Mouse (Mus musculus) forebrain, embryonic 14.5 days (tissue): Measurements from ENCODE around the gene Tmem89. TPM values are rescaled to one million over a fixed set of nuclear protein-coding genes. Genes with fewer than 3 reads are reported as not detected.
A peak's percentile ranks its signal among the peaks of the same experiment; 100 is the strongest.

Experiments used
- ATAC-seq: fragments of 200-750 bp; cut with Nextera tagmentation; 2 replicates; pipeline ENCODE4 v1.8.0; 2017; ENCODE audit warnings: mild to moderate bottlenecking, moderate library complexity
- DNase-seq: peaks from one replicate; pipeline ENCODE4 v3.0.0-alpha.2; 2015; ENCODE audit warnings: low spot score
- H3K27ac ChIP-seq: fragments of 300-500 bp; sonication (generic); 2 replicates; pipeline ENCODE4 v1.5.1; 2014; ENCODE audit warnings: low read depth, mild to moderate bottlenecking, control low read depth, low read length, moderate library complexity
- H3K27me3 ChIP-seq: fragments of 300-500 bp; sonication (generic); replicated peaks from 2 replicates; pipeline ENCODE4 v1.6.1; 2014; ENCODE audit warnings: low read length, control low read depth, mixed read lengths; ENCODE audit not compliant: control insufficient read depth, insufficient read depth
- H3K36me3 ChIP-seq: fragments of 300-500 bp; sonication (generic); 2 replicates; pipeline ENCODE4 v1.6.1; 2014; ENCODE audit warnings: low read length, control low read depth; ENCODE audit not compliant: control insufficient read depth, insufficient read depth
- H3K4me1 ChIP-seq: fragments of 300-500 bp; sonication (generic); 2 replicates; pipeline ENCODE4 v1.6.1; 2014; ENCODE audit warnings: antibody characterized with exemption, low read length, control low read depth; ENCODE audit not compliant: control insufficient read depth, insufficient read depth
- H3K4me2 ChIP-seq: fragments of 300-500 bp; sonication (generic); 2 replicates; pipeline ENCODE4 v1.6.1; 2014; ENCODE audit warnings: mild to moderate bottlenecking, control low read depth, low read length
- H3K4me3 ChIP-seq: fragments of 300-500 bp; sonication (generic); 2 replicates; pipeline ENCODE4 v1.5.1; 2014; ENCODE audit warnings: low read depth, low read length, control low read depth
- H3K9ac ChIP-seq: fragments of 300-500 bp; sonication (generic); 2 replicates; pipeline ENCODE4 v1.6.1; 2014; ENCODE audit warnings: mild to moderate bottlenecking, low read length, control low read depth, moderate library complexity
- H3K9me3 ChIP-seq: fragments of 300-500 bp; sonication (generic); replicated peaks from 2 replicates; pipeline ENCODE4 v1.6.1; 2016; ENCODE audit warnings: low read length, control low read depth, mixed read lengths; ENCODE audit not compliant: control insufficient read depth
- WGBS: fragments of 180-500 bp; shearing (Covaris S2); extraction: QIAGEN DNeasy Blood & Tissue Kit; methylation state at CpG from one replicate; pipeline ENCODE4 v1.1.7; 2014; 5-methylcytosine and 5-hydroxymethylcytosine counted together
- polyA plus RNA-seq: library from polyadenylated mRNA; unstranded; fragments of >200 nt; fragmentation: Nextera tagmentation; extraction: Ambion mirVana; gene quantifications from 2 replicates; pipeline ENCODE4 v1.2.1, GENCODE M21; 2014

Tmem89 gene
- not detected in 2 replicates for polyA plus RNA-seq

- 0 out of 2 replicates have a peak within 1 kb of the TSS, but pooled peaks have one; percentile 13 for H3K9ac ChIP-seq
- no peaks in the 10 kb centered on the region for H3K36me3 ChIP-seq
- no peak within 1 kb of the TSS for H3K4me3 ChIP-seq
- DNase-seq, result peak; percentile 56
- H3K27me3 ChIP-seq, result no peaks in the 10 kb centered on the region
- ATAC-seq, result no peak
- no peaks in the 10 kb centered on the region; the same call in 1 of the 2 replicates for H3K4me1 ChIP-seq
- 72% methylated on average over 6 of the region's 6 CpGs for WGBS
- no peak within 1 kb of the TSS for H3K4me2 ChIP-seq
- no peaks in the 10 kb centered on the region for H3K9me3 ChIP-seq
- no peak within 1 kb of the TSS for H3K27ac ChIP-seq
These were observed at the start of gene Tmem89 for GRCm38 (mm10) chr9:108914491-108914890. Gene Tmem89, plus strand, starts transcription at chr9:108914619.

GRCm38 (mm10) chr9:108912308-108912707, 2.1 kb upstream of the Tmem89 start:
- no peak for DNase-seq
- ATAC-seq, result no peak
- H3K4me2 ChIP-seq, result no peak overlapping the region
- no peak overlapping the region for H3K4me3 ChIP-seq
- H3K27me3 ChIP-seq, result no peaks in the 10 kb centered on the region
- 79% methylated on average over 6 of the region's 6 CpGs for WGBS
- no peaks in the 10 kb centered on the region for H3K9me3 ChIP-seq
- no peak overlapping the region for H3K27ac ChIP-seq
- no peak overlapping the region for H3K9ac ChIP-seq
- H3K4me1 ChIP-seq, result no peaks in the 10 kb centered on the region; the same call in 1 of the 2 replicates
- no peaks in the 10 kb centered on the region for H3K36me3 ChIP-seq

GRCm38 (mm10) chr9:108913161-108913560, 1.3 kb upstream of the Tmem89 start:
- H3K9me3 ChIP-seq, result no peaks in the 10 kb centered on the region
- ATAC-seq (no peak), DNase-seq (no peak)
- 91% methylated on average over 7 of the region's 7 CpGs for WGBS
- H3K4me2 ChIP-seq, result no peak overlapping the region
- H3K27me3 ChIP-seq, result no peaks in the 10 kb centered on the region
- H3K27ac ChIP-seq, result no peak overlapping the region
- no peak overlapping the region for H3K9ac ChIP-seq
- no peaks in the 10 kb centered on the region; the same call in 1 of the 2 replicates for H3K4me1 ChIP-seq
- no peak overlapping the region for H3K4me3 ChIP-seq
- H3K36me3 ChIP-seq, result no peaks in the 10 kb centered on the region

GRCm38 (mm10) chr9:108913621-108914020, 798 bp upstream of the Tmem89 start:
- DNase-seq, result no peak
- H3K9ac ChIP-seq, result no peak overlapping the region
- 78% methylated on average over 10 of the region's 10 CpGs for WGBS

GRCm38 (mm10) chr9:108925897-108926296, 11.5 kb downstream of the Tmem89 start:
- Histone ChIP-seq H3K27me3 (no peaks in the 10 kb centered on the region), H3K9me3 (no peaks in the 10 kb centered on the region), H3K36me3 (no peaks in the 10 kb centered on the region), H3K9ac (no peak overlapping the region), H3K4me3 (no peak overlapping the region), H3K4me1 (no peaks in the 10 kb centered on the region), H3K4me2 (no peak overlapping the region), H3K27ac (no peak overlapping the region)
- ATAC-seq (no peak), DNase-seq (no peak)
- WGBS, result 80% methylated on average over 8 of the region's 8 CpGs

More at GRCm38 (mm10) chr9:108913621-108914020, 798 bp upstream of the Tmem89 start:
- H3K27ac ChIP-seq, result no peak overlapping the region
- no peaks in the 10 kb centered on the region for H3K9me3 ChIP-seq
- no peaks in the 10 kb centered on the region; the same call in 1 of the 2 replicates for H3K4me1 ChIP-seq
- no peak for ATAC-seq
- H3K4me3 ChIP-seq, result no peak overlapping the region
- no peaks in the 10 kb centered on the region for H3K36me3 ChIP-seq
- H3K4me2 ChIP-seq, result no peak overlapping the region
- H3K27me3 ChIP-seq, result no peaks in the 10 kb centered on the region

- Histone ChIP-seq H3K4me1 (no peaks in the 10 kb centered on the region), H3K36me3 (no peaks in the 10 kb centered on the region), H3K9me3 (no peaks in the 10 kb centered on the region), H3K4me2 (no peak overlapping the region), H3K27me3 (no peaks in the 10 kb centered on the region), H3K4me3 (no peak overlapping the region), H3K27ac (no peak overlapping the region), H3K9ac (no peak overlapping the region)
- WGBS, result 89% methylated on average over 3 of the region's 3 CpGs
- DNase-seq (no peak), ATAC-seq (no peak)
These were observed 14.0 kb downstream of the Tmem89 start for GRCm38 (mm10) chr9:108928424-108928823.

- 16% methylated on average over 3 of the region's 3 CpGs for WGBS
- Histone ChIP-seq H3K4me1 (peaks cover 5% of the 10 kb centered on the region), H3K27ac (no peak overlapping the region), H3K9ac (no peak overlapping the region), H3K9me3 (no peaks in the 10 kb centered on the region), H3K27me3 (no peaks in the 10 kb centered on the region), H3K4me2 (peak overlapping the region; percentile 37; the same call in 1 of the 2 replicates), H3K36me3 (peaks cover 28% of the 10 kb centered on the region), H3K4me3 (peak overlapping the region; percentile 74; the same call in 1 of the 2 replicates)
- ATAC-seq, result peak; percentile 21; the same call in 1 of the 2 replicates
- no peak for DNase-seq
These were observed 21.6 kb downstream of the Tmem89 start for GRCm38 (mm10) chr9:108935991-108936390.

- H3K27me3 ChIP-seq, result no peaks in the 10 kb centered on the region
- no peak within 1 kb of the TSS; the same call in 1 of the 2 replicates for H3K27ac ChIP-seq
- peak within 1 kb of the TSS; percentile 64 for H3K4me2 ChIP-seq
- peak; percentile 99 for DNase-seq
- H3K36me3 ChIP-seq, result peaks cover 33% of the 10 kb centered on the region
- H3K4me1 ChIP-seq, result peaks cover 5% of the 10 kb centered on the region
- peak; percentile 91 for ATAC-seq
- H3K9me3 ChIP-seq, result no peaks in the 10 kb centered on the region
- H3K4me3 ChIP-seq, result peak within 1 kb of the TSS; percentile 74
- peak within 1 kb of the TSS; percentile 93 for H3K9ac ChIP-seq
- WGBS, result 1% methylated on average over 57 of the region's 58 CpGs
These were observed 22.3 kb downstream of the Tmem89 start, which contains the start of gene Uqcrc1 for GRCm38 (mm10) chr9:108936418-108937364. Gene Uqcrc1, plus strand, starts transcription at chr9:108936633.

- DNase-seq (no peak), ATAC-seq (no peak)
- 86% methylated on average over 9 of the region's 9 CpGs for WGBS
- Histone ChIP-seq H3K4me1 (no peaks in the 10 kb centered on the region), H3K36me3 (peaks cover 93% of the 10 kb centered on the region), H3K4me2 (no peak overlapping the region), H3K27me3 (no peaks in the 10 kb centered on the region), H3K27ac (no peak overlapping the region), H3K9ac (no peak overlapping the region), H3K9me3 (no peaks in the 10 kb centered on the region), H3K4me3 (no peak overlapping the region)
These were observed 30.7 kb downstream of the Tmem89 start for GRCm38 (mm10) chr9:108945111-108945510.
